Mouse (Mus musculus) frontal cortex, adult 2 months (tissue): ENCODE measurements around the gene Emg1. TPM values are rescaled to one million over a fixed set of nuclear protein-coding genes. Genes with fewer than 3 reads are reported as not detected.

Experiments used
- polyA plus RNA-seq: library from polyadenylated mRNA; depleted of rRNA; stranded (reverse); fragments of >200 nt; gene quantifications from 2 replicates; pipeline ENCODE4 v1.2.3, GENCODE M21; 2012; rRNA removed

Emg1 gene
- polyA plus RNA-seq, 1 experiment: 62.4 TPM

Other genes starting within 250 kb of the Emg1 start
- gene Clstn3, start 247.4 kb downstream of the Emg1 start, polyA plus RNA-seq: 202 and 206 TPM in 2 replicates
- 0.19 and 0.36 TPM in 2 replicates for gene C1rl, start 219.1 kb downstream of the Emg1 start, polyA plus RNA-seq
- 0.97 and 1.1 TPM in 2 replicates for gene C1ra, start 199.8 kb downstream of the Emg1 start, polyA plus RNA-seq
- gene C1s1, start 169.8 kb downstream of the Emg1 start, polyA plus RNA-seq: 1.6 and 2.3 TPM in 2 replicates
- not detected in 2 replicates for gene C1rb, start 141.9 kb downstream of the Emg1 start, polyA plus RNA-seq
- gene C1s2, start 76.1 kb downstream of the Emg1 start, polyA plus RNA-seq: 0.59 and 0.62 TPM in 2 replicates
- 43.0 and 45.9 TPM in 2 replicates for gene Lpcat3, start 49.2 kb downstream of the Emg1 start, polyA plus RNA-seq
- 107 and 108 TPM in 2 replicates for gene Phb2, start 158 bp upstream of the Emg1 start, polyA plus RNA-seq
- 5.1 and 7.1 TPM in 2 replicates for gene Ptpn6, start 26.5 kb upstream of the Emg1 start, polyA plus RNA-seq
- gene Grcc10, start 29.2 kb upstream of the Emg1 start, polyA plus RNA-seq: 383 and 401 TPM in 2 replicates
- not detected in 2 replicates for gene Gm45234, start 43.8 kb upstream of the Emg1 start, polyA plus RNA-seq
- gene Atn1, start 44.3 kb upstream of the Emg1 start, polyA plus RNA-seq: 75.6 and 84.2 TPM in 2 replicates
- 822 and 850 TPM in 2 replicates for gene Eno2, start 57.5 kb upstream of the Emg1 start, polyA plus RNA-seq
- 5.0 and 7.6 TPM in 2 replicates for gene Lrrc23, start 67.5 kb upstream of the Emg1 start, polyA plus RNA-seq
- gene Spsb2, start 96.5 kb upstream of the Emg1 start, polyA plus RNA-seq: 7.0 and 7.3 TPM in 2 replicates
- gene Tpi1, start 102.1 kb upstream of the Emg1 start, polyA plus RNA-seq: 861 and 922 TPM in 2 replicates
- gene Usp5, start 117.3 kb upstream of the Emg1 start, polyA plus RNA-seq: 133 and 147 TPM in 2 replicates
- 2.2 and 2.8 TPM in 2 replicates for gene Cdca3, start 117.4 kb upstream of the Emg1 start, polyA plus RNA-seq
- 0.50 and 0.53 TPM in 2 replicates for gene Gnb3, start 128.1 kb upstream of the Emg1 start, polyA plus RNA-seq
- 80.2 and 83.2 TPM in 2 replicates for gene P3h3, start 145.6 kb upstream of the Emg1 start, polyA plus RNA-seq
- gene Gpr162, start 151.8 kb upstream of the Emg1 start, polyA plus RNA-seq: 190 and 200 TPM in 2 replicates
- 0.64 and 1.3 TPM in 2 replicates for gene Cd4, start 176.0 kb upstream of the Emg1 start, polyA plus RNA-seq
- gene Lag3, start 199.5 kb upstream of the Emg1 start, polyA plus RNA-seq: 5.9 and 6.0 TPM in 2 replicates
- 1,541 and 1,645 TPM in 2 replicates for gene Ptms, start 207.9 kb upstream of the Emg1 start, polyA plus RNA-seq
- 689 and 754 TPM in 2 replicates for gene Mlf2, start 219.2 kb upstream of the Emg1 start, polyA plus RNA-seq